Mouse (Mus musculus): ENCODE results near the gene Lrmda.

Gene Lrmda

DNA sequence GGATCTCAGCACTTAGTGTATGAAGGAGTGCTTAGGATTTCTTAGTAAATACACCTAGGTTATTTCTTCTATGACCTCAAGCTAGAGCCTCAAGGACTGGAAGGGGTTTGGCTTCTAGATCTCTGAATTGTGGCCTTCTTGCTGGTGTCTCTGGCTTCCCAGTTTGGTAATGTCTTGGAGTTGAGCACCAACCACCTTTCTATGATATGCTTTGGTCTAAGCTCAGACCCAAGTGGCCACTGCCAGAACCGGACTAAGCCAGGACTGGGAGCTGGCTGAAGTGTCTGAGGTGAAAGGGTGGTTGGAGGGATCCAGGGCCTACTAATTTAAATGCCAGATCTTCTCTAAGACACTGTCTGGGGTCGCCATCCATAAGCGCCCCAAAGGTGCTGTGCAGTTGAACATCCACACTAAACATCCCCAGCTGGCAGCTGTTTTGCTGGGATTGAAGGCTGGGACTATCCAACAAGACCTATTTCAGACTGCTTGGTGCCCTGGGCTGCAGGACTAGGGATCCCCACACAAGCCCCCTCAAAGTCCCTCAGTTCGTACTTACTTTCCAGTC is 27.1 kb upstream of the Lrmda start:
- DNase-seq (ENCODE audit: low read depth): peak; percentile 27

DNA sequence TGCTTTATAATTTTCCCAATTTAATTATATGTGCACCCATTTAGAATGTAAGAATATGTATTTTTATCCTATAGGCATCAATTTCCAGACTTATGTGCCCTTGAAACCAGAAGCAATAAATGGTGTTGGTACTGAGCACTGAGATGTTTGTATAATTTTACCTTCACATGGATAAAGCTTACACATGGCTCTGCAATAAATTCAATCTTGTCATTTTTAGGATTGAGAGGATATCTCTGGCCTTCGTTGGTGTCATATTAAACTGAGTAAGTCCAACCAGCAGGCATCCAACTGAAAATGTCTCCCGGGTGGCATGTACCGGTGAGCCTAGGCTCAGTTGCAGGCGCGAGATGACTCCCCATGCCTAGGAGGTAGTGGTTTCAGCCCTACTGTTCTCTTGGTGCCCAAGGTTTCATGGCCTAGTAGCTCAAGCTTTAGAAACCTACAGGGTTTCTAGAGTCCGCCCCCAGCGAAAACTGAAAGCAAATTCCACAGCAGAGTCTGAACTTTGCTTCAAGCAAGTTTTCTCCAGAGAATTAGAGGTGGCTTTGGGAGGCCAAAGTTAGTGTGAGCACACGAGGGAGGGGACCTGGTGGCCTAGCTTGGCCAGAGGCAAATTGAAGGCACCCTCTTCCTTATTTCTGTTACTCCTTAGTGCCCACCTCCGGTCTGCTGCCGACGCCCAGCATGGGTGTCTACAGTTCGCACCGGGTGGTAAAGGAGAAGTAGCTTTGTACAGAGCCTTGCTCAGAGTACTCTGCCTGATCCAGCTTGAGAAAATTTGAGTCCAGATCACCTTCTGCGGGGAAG is 26.1 kb upstream of the Lrmda start:
- DNase-seq (ENCODE audit: low read depth): peak; percentile 40

DNA sequence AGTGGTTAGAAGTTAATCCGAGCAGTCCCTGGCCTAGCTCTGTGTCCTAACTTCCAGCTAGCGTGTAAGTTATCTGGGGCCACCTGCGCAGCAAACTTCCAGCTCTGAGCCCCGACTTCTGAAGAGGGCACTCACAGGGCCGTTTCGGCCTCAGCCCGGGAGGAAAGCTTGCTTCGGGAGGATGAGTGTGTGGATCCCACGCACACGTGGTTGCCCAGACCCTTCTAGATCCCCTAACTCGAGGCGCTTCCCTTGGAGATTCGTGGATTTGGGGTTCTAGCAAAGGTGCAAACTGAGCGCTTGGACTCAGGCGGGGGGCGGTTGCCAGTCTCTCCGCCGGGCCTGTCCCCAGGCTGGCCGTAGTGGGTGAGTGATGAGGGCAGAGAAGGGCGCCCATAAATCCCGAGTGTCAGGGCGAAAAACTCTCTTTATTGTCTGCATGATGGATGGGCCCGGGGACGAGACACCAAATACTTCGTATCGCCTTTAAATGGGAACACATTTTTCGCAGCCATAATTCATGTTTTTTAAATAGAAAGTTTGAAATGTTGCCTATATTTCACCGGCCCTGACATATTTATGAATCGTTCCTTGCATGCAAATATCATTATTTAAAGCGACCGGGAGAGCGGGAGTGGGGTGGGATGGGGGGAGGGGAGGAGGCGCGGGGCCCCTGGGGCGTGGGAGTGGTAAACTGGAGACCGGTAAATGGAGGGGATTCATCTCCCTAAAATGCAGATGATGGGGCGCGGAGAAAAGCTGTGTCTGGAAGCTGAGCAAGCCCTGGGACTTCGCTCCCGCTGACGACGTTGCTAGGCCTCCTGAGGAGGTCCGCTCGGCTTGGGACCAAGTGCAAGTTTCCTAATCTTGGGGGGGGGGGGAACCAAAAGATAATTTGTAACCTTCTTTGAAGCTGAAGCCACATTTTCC is 25.2 kb upstream of the Lrmda start:
- DNase-seq (ENCODE audit: low read depth): peak; percentile 20

DNA sequence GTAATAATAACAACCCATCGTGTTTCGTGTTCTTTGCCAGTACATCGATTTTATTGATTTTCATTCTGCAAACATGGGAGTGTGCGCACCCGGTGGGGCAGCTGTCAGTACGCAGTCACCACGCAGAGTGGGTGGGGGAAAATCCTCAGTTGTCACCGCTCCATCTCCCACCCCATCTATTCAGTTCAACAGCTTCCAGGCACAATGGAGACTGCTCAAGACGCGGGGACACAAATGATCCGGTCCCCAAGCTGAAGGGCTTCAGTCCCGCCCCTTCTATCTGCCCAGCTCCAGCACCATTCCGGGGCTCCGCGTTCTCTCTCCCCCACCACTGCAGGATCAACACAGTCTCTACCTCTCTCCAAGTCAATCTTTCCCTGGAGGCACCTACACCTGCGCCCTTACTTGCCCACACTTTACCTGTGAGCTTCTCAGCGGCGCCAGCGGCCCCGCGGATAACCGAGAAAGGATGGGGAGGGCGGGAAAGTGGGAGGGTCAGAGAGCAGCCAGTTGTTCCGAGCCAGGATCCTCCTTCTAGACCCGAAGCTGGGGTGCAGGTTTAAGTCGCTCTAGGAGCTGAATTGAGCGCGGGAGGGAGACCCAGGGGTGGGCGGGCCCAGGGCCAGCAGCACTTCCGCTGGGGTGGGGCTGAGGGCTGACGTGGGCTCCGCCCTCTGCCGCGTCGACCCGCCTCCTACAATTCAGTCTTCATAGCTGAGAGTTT is 24.3 kb upstream of the Lrmda start:
- DNase-seq (ENCODE audit: low read depth): peak; percentile 63

DNA sequence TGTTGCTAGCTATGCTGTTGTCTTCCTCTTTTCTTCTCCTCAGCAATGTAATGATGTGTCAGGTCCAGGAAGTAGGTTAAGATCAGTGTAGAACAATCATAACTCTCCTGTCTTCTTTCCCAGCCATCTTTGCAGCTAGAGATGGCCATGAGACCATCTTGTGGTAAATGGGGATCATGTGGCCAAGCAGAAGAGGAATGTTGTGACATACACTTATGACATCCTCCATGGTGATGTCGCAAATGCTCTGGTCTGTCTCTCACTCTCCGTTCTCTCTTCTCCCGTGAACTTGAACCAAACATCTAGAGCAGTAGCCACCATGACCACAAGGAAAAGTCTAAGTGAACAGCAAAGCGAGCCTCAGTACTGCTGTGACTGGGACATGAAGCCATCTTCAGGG is 19.9 kb upstream of the Lrmda start:
- DNase-seq (ENCODE audit: low read depth): no peak

DNA sequence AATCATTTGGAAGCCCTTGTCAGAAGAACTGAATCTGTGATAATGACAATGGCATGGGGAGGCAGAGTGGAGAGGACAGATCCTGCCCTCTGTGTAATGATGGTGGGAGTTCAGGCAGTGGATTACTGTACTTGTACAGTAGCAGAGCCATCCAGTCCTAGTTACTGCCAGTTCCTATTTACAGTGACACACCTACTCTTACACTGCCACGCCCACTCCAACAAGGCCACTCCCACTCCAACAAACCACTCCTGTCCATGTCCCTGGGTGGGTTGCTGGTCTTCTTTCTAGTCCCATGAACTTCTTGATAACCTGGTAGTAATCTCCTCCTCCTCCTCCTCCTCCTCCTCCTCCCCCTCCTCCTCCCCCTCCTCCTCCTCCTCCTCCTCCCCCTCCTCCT is 16.3 kb upstream of the Lrmda start:
- DNase-seq (ENCODE audit: low read depth): no peak

DNA sequence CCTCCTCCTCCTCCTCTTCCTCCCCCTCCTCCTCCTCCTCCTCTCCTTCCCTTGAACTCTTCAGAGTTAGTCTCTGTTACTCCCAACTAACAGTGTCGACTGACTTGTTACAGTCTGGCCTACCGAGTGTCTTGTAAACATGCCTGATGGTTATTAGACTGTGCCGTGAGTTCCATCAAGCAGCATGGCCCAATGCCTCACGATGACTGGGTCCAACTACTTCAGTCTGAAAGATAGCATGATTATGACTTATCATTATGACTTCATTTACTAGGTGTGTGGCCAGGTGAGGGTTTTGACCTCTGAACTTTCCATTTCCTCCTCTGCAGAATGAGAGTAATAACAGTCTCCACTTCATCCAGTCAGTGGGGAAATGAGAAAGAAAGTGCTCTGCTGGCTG is 15.9 kb upstream of the Lrmda start:
- no peak for DNase-seq (ENCODE audit: low read depth)

DNA sequence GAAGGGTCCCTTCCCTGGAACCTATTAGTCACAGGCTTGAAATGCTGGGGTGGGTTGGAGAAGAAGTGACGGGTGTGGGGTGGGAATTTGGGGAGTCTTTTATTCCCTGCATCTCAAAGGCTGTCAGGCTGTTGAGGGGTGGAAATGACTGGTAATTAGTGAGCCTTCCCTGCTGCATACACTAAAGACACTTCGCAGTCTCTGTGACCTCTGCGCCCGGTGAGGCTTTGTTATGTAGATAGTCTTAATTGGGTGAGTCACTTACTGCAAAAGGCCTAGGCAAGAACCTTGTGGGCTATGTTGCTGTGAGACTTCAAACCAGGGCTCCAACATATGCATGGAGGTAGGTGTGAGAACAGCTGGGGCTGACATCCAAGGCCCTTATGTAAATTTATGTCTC is 14.6 kb upstream of the Lrmda start:
- DNase-seq (ENCODE audit: low read depth): no peak

DNA sequence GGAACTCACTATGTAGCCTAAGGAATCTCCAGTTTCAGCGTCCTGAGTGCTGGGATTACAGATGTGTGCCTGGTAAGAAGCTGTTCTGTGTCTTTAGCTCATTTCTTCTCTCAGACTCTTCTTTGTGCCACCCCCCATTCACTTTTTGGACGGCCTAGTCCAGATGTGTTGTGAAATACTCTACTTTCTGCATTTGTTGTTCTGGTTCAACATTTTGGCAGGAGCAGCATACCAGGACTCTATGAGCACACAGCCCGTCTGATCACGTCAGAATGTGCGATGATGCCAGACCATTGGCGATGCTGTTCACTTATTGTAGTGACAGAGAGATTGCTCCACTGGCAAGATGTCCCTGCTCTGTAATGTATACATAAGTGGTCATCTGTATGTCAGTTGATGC is 12.5 kb upstream of the Lrmda start:
- peak; percentile 58 for DNase-seq (ENCODE audit: low read depth)

DNA sequence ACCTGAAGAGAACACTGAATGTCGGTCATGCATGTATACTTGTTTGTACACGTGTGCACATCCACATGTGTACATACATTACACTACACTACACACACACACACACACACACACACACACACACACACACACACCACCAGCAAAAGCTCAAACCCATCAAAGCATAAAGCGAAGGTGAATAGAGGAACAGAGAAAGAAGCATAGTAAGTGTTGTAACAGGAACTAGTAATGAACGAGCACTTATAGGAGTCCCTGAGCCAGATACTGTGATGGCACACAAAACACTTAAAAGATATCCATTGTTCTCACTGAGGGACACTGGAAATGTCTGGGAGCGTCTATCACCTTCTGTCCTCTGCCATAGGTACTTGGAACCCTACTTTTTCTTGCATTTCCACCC is 5.2 kb upstream of the Lrmda start:
- DNase-seq (ENCODE audit: low read depth): no peak

DNA sequence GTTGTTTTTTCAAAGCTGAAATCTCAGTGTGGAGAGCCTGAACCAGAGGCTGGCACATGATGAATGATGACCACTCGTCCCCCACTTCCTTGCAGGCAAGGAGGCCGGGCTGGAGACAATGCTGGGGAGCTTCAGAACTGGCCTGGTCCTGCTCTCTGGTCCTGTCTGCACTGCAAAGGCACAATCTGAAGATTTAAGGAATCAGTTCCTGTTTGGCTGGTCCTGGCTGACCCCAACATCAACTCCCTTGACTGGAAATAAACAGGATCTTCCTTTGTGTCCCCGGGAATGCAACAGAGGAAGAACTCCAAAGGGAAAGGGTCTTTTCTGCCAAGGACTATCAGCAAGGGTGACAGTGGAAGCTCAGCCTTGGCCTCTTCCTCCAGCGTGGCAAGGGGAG is 4.7 kb upstream of the Lrmda start:
- DNase-seq (ENCODE audit: low read depth): no peak

DNA sequence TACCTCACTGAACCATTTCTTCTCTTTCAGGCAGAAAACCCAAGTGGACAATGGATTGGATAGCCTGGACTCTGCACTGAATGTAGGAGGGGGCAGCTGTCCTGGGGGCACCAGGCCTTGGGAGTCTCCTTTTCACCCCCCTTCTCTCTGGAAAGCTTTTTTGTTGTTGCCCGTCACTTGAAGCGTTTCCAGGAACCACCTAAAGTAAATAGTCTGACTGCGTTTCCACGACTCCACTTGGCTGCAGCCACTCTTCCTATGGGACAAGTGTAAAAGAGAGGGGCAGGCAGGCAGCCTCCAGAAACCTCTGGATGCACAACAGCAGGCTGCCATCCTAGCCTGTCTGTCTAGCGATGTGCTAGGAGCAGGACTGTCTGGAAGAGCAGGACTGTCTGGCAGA is 2.5 kb upstream of the Lrmda start:
- no peak for DNase-seq (ENCODE audit: low read depth)

DNA sequence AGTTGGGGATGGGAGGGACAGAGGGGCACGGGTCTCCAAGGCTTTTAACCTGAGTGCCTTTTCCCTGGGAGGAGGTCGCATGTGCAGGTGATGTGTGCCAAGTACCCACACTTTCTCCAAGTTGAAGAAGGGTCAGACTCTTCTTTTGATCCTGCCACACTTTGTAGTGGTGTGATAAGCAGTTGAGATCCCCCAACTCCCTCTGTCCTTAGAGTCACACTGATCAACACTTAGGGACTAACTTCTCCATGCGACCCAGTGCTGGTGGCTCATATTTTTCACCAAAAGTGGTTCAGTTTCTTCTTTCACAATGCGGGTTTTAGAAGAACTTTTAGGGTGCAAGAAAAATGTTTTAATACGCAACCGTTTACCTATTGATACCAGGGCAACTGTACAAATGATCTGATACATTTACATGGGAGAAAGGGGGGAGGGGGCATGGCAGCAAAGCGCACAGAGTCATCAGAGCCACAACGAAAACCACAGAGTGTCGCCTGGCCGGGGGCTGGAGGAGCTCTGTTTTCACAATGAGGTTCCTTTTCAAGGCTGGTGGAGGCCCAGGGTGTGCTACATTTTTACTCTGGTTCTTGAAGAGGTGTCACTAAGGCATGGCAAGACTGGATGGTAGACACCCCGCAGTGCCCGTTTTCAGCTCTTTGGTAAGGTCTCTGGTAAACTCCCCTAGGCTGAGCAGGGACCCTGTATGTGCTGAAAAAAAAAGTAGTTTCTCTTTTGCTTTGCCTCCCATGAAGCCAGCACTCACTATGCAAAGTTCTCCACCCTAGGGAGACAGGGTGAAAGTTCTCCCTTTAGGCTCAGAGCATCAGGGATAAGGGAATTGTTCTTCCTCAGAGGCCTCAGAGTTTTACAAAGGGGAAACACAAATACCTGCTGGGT is 685 bp downstream of the Lrmda start:
- DNase-seq (ENCODE audit: low read depth): no peak

DNA sequence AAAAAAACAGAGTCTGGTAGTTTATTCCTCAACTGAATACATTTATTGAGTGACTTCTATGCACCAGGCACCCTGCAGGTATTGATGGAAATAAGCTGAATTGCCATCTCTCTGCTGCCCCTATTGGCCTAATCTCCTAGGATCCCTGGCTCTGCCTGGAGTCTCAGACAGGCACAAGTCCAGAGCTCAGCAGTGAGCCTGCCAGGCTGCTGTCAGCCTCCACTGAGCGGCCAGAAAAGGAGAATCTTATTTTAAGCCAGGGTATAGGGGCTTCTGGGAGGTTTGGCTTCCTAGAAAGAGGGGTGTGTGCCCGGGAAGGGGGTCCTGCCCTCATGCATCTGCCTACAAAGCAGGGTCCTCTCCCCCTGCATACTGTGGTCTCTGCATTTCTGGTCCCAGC is 1.4 kb downstream of the Lrmda start:
- DNase-seq (ENCODE audit: low read depth): peak; percentile 58

DNA sequence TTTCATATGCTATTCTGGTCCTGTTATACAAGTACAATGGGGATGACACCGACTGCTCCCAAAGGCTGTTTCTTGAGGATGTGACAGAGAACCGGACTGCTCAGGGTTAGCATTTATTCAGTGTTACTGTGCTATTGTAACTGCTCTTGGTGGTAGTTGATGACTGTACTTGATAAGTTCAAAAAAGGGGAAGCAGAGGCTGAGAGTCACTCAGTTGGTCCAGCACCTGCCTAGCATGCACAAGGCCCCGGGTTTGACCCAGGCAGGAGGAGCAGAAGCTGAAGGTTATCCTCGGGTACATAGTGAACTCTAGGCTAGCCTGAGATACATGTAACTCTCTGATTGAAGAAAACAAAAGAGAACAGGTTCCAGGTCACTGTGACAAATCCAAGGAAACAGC is 4.0 kb downstream of the Lrmda start:
- no peak for DNase-seq (ENCODE audit: low read depth)

DNA sequence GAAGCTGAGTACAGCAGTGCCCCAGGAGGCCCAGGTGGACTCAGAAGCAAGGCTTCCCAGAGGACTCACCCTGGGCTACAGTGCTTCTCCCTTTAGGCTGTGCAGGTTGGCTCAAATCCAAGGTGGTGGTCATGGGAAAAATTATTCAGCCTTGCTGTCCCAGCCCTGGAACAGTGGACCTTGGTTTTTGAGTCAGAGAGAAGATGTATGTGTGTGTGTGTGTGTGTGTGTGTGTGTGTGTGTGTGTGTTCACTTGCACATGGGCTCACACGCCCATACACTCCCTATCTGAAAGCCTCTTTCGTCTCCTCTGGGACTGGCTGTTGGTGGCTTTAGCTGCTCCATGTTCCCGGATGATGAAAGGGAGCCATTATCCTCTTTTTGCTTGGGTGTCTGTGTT is 16.4 kb downstream of the Lrmda start:
- no peak for DNase-seq (ENCODE audit: low read depth)

DNA sequence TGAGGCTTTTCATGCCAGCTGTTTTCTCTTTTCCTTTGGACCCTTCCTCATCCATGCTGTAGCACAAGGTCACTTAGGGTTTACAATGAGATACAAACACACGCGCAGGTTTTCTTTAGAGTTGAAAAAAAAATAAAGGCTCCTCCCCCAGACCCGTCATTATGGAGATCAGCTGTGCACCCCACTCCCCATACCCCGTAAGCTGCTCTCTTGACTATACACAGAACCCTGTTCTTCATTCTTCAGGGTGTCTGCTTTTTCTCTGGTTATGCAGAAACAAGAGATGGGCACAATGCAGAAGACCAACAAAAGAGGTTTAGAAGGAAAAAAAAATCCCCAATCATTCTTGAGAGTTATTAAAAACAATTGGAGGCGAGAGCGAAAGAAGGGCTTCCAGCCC is 16.8 kb downstream of the Lrmda start:
- no peak for DNase-seq (ENCODE audit: low read depth)

DNA sequence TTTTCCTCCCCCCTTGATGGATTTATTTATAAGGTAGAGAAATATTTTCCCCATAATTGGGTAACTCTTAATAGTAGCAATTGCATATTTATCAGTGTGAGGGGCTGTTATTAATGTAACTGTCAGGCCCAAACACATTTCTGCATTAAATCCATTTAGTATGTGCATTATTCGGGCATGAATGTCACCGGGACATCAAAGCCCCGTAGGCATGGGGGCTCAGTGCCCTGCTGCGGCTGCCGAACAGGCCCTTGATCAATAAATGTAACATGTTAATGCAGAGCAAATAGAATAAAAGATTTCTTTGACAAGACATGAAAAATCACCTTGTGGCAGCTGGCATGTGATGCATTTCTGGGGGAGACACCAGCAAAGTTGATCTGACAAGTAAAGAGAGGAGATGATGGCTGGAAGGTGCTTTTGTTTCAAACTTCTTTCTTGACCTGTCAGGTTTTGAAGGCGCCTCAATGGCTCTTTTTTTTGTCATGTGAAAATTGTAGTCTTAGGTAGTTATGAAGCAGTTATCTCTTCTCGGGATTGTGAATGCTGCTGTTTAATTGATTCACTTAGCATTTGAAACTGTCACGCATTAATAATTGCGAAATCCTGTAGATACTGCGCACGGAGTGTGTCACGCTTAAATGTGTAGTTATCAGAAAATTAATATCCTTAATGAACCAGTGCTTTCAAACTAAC is 17.4 kb downstream of the Lrmda start:
- DNase-seq (ENCODE audit: low read depth): no peak

DNA sequence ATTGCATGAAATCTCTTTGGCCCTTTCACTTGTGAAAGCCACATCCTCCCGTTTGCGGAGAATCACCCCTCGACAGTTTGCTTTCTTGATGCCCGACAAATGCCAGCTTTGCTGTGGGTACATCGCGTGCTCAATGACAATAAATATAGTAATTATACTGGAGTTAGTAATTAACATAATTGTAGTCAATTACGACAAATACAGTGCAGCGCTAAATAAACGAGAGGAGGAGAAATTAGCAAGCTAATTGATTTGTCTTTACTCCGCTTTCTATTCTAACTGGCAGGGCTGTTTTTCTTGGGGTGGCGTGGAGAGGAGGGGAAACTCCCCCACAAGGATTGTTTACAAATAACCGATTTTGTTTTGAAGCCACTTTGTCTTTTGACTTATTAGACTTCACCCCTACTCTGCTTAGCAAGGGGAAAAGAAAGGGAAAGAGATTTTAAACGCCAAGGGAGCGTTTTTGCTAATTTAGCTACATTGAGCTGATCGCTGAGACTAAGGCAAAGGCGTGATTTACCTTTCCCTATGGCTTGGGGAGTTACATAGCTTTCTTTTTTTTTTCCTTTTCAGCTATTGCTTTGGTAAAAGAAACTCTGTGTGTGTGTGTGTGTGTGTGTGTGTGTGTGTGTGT is 18.1 kb downstream of the Lrmda start:
- DNase-seq (ENCODE audit: low read depth): no peak

DNA sequence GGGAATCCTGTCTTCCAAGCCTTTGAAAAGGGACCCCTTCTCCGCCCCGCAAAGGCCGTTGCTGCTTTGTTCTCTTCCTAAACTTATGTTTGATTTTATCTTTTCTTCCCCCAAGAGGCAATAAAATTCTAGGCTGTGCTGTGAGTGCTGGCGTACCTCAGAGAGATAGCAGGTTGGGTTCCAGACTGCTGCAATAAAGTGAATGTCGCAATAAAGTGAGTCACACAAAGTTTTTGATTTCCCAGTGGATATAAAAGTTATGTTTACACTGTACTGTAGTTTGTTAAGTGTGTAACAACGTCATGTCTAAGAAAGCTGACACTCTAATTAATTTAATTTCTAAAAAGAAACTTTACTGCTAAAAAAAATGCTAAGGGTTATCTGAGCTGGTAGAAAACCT is 22.6 kb downstream of the Lrmda start:
- no peak for DNase-seq (ENCODE audit: low read depth)

All from fibroblast of lung, adult 2 months (primary cell).